In the genomic region with DNA sequence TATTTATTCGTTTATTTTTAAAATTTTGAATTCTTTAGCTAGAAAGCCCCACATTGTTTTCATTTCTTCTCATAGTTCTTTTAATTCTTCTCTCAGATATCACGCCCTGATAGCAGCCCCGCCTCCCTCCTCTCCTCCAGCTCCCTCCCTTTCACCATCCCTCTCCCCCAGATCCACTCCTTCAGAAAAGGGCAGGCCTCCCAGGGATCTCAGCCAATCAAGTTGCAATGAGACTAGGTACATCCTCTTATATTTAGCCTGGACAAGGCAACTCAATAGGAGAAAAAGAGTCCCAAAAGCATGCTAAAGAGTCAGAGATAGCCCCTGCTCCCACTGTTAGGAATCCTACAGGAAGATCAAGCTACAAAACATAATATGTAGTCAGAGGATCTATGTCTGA, we compare ENCODE assay signal across 14 mouse cellular contexts. TPM values are rescaled to one million over a fixed set of nuclear protein-coding genes. Genes with fewer than 3 reads are reported as not detected.
DNase-seq lines count a peak whose midpoint lies in the region.
"Had no signal": no experiment of that assay in that cellular context is flagged by ENCODE, and none has a peak within 500 bp of the region (broad histone marks: within the 10 kb centered on the region; RNA-seq: fewer than 3 reads in every experiment).

No protein-coding gene starts in this region.

- peak; percentile 55 for DNase-seq in heart, adult 11 months
- DNase-seq in heart, postnatal 10 days: no peak
- DNase-seq in 3T3-L1 (ENCODE audit: low read depth, low spot score): peak; percentile 43
- peak; percentile 54 for DNase-seq in MN1 (ENCODE audit: low spot score)
- DNase-seq in adipocyte (ENCODE audit: low spot score): peak; percentile 88
- DNase-seq in natural killer cell, adult 2 months (ENCODE audit: low spot score in 2 of 2): no peak
- no peak for DNase-seq in right cerebral cortex, postnatal 4 days
- no peak for DNase-seq in kidney, postnatal 4 days
- DNase-seq: adrenal gland, adult 2 months; adrenal gland, postnatal 14 days; adrenal gland, postnatal 36 days; cerebellum, adult 8-10 months; cerebellum, postnatal 25 days; forebrain, postnatal 0 days had no signal

- intact Hi-C loops in heart, postnatal 10 days (cut with DNase I): loop anchor here (5.0 to 10.0 kb wide), 2 partner anchors 212 to 320 kb away; a partner anchor contains a TSS

RNA-seq across cellular contexts. Expression of a gene that starts 1.4 kb away (rescaled TPM):
- total RNA-seq in heart, postnatal 10 days (2021): 10 to 100 TPM; 19.4 to 20.2 TPM

RNA-seq across cellular contexts. Expression of a gene that starts 2.5 kb away (rescaled TPM):
- 1 to 10 TPM; 1.3 to 1.6 TPM for total RNA-seq in heart, postnatal 10 days (2021)

RNA-seq across cellular contexts. Expression of a gene that starts 9.1 kb away (rescaled TPM):
- under 1 TPM; 0.17 to 0.40 TPM for total RNA-seq in heart, postnatal 10 days (2021)

RNA-seq across cellular contexts. Expression of a gene that starts 19.1 kb away (rescaled TPM):
- under 1 TPM; 0.31 to 0.40 TPM for total RNA-seq in heart, postnatal 10 days (2021)

RNA-seq across cellular contexts. Expression of a gene that starts 19.3 kb away (rescaled TPM):
- total RNA-seq in heart, postnatal 10 days (2021): under 1 TPM; 0.24 to 0.50 TPM
- total RNA-seq: adrenal gland, postnatal 36 days; forebrain, postnatal 0 days had no signal

Comparison
In these comparisons a context has a peak if more than half of its experiments do, and no peak if none do; other contexts are left out.
1. DNase-seq: peak in heart, adult 11 months (single experiment), 3T3-L1 (single experiment), MN1 (single experiment) and adipocyte (single experiment); none in heart, postnatal 10 days (0 of 2), natural killer cell, adult 2 months (0 of 2), right cerebral cortex, postnatal 4 days (single experiment) and kidney, postnatal 4 days (0 of 2).